Mouse (Mus musculus): ENCODE data around the gene Adgrg1. TPM values are rescaled to one million over a fixed set of nuclear protein-coding genes. Genes with fewer than 3 reads are reported as not detected.

Gene Adgrg1
- polyA plus RNA-seq, 1 experiment from 2014 or later, result 42.4 TPM

- no peaks in the 10 kb centered on the region for H3K9me3 ChIP-seq (ENCODE audit: control insufficient read depth, low read length)
- DNase-seq (ENCODE audit: low spot score) (no peak), ATAC-seq (ENCODE audit: low FRiP score, low TSS enrichment) (no peak)
- H3K36me3 ChIP-seq (ENCODE audit: control insufficient read depth, insufficient read depth, low read length), result no peaks in the 10 kb centered on the region
- peak overlapping the region; percentile 43 for H3K4me3 ChIP-seq (ENCODE audit: low read depth, low read length)
- WGBS, result 58% methylated on average over 13 of the region's 13 CpGs
- no peak overlapping the region for H3K27ac ChIP-seq (replicated peaks)
- H3K9ac ChIP-seq (ENCODE audit: low read length), result no peak overlapping the region; the same call in 1 of the 2 replicates
- TF ChIP-seq EP300 (optimal IDR thresholded peaks at IDR 0.05) (no peak), CTCF (IDR thresholded peaks at IDR 0.05; ENCODE audit: low read depth) (no peak)
- peak overlapping the region; percentile 63 for H3K4me2 ChIP-seq (replicated peaks; ENCODE audit: low read depth)
- peaks cover under 1% of the 10 kb centered on the region for H3K4me1 ChIP-seq (replicated peaks; ENCODE audit: control insufficient read depth, insufficient read depth)
- H3K27me3 ChIP-seq (ENCODE audit: control insufficient read depth, insufficient read depth, low read length), result no peaks in the 10 kb centered on the region
Measured at GRCm38 (mm10) chr8:94978593-94979319, 4.2 kb downstream of the Adgrg1 start.

DNA sequence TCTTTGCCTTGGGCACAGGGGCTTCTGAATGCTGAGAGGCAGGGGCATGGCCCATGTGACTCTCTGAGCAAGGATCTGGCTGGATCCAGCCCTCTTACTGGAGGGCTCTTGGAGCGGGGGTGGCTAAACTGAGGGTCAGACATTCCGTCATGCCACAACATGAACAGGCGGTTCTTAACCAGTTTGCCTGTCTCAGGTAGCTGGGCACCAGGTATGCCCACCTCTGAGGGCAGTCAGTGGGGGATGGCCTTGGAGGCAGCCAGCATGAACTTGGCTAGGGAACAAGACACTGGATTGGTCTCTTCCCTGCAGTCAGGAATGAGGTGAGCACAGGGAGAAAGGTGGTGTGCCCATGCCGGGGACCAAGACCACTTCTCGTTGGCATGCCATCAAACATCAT lies 5.6 kb downstream of the Adgrg1 start:
- TF ChIP-seq EP300 (optimal IDR thresholded peaks at IDR 0.05), result no peak
- WGBS, result 80% methylated on average over 5 of the region's 5 CpGs
- H3K4me2 ChIP-seq (replicated peaks; ENCODE audit: low read depth), result 0 out of 2 replicates have a peak overlapping the region, but pooled peaks have one; percentile 20
- no peak for ATAC-seq (ENCODE audit: low FRiP score, low TSS enrichment)
- H3K27me3 ChIP-seq (ENCODE audit: control insufficient read depth, insufficient read depth, low read length), result no peaks in the 10 kb centered on the region
- H3K9ac ChIP-seq (ENCODE audit: low read length), result no peak overlapping the region; the same call in 1 of the 2 replicates
- H3K27ac ChIP-seq (replicated peaks), result no peak overlapping the region
- peaks cover 4% of the 10 kb centered on the region for H3K4me1 ChIP-seq (replicated peaks; ENCODE audit: control insufficient read depth, insufficient read depth)
- no peaks in the 10 kb centered on the region for H3K9me3 ChIP-seq (ENCODE audit: control insufficient read depth, low read length)
- no peak for DNase-seq (ENCODE audit: low spot score)
- no peak overlapping the region for H3K4me3 ChIP-seq (ENCODE audit: low read depth, low read length)
- no peaks in the 10 kb centered on the region for H3K36me3 ChIP-seq (ENCODE audit: control insufficient read depth, insufficient read depth, low read length)

DNA sequence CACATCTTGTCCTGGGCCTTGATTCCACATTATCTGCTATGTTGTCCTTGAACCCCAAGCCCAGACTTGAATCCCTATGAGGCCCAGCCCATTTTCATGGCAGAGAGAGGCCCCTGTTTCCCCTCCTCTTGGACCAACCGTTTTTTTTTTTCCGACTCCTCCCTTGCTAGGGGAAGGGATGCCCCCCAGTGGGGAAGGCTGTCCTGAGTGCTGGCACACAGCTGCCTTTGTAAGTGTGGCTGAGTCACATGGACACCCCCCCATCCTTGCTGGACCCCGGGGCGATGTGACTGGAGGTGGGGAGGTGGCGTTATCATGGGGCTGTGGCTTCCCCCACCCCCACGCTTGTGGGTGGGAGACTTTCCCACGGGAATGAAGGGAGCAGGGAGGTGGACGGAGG lies 6.4 kb downstream of the Adgrg1 start:
- H3K27me3 ChIP-seq (ENCODE audit: control insufficient read depth, insufficient read depth, low read length), result no peaks in the 10 kb centered on the region
- TF ChIP-seq CTCF (IDR thresholded peaks at IDR 0.05; ENCODE audit: low read depth) (no peak), EP300 (optimal IDR thresholded peaks at IDR 0.05) (no peak)
- no peaks in the 10 kb centered on the region for H3K9me3 ChIP-seq (ENCODE audit: control insufficient read depth, low read length)
- no peak overlapping the region for H3K27ac ChIP-seq (replicated peaks)
- no peaks in the 10 kb centered on the region for H3K36me3 ChIP-seq (ENCODE audit: control insufficient read depth, insufficient read depth, low read length)
- WGBS, result 41% methylated on average over 8 of the region's 8 CpGs
- H3K4me2 ChIP-seq (replicated peaks; ENCODE audit: low read depth), result no peak overlapping the region
- H3K4me3 ChIP-seq (ENCODE audit: low read depth, low read length), result no peak overlapping the region
- H3K9ac ChIP-seq (ENCODE audit: low read length), result no peak overlapping the region
- peaks cover 4% of the 10 kb centered on the region for H3K4me1 ChIP-seq (replicated peaks; ENCODE audit: control insufficient read depth, insufficient read depth)
- DNase-seq (ENCODE audit: low spot score) (no peak), ATAC-seq (ENCODE audit: low FRiP score, low TSS enrichment) (no peak)

GRCm38 (mm10) chr8:94981848-94982247 lies 7.3 kb downstream of the Adgrg1 start:
- no peak for TF ChIP-seq CTCF (IDR thresholded peaks at IDR 0.05; ENCODE audit: low read depth)
- TF ChIP-seq EP300 (optimal IDR thresholded peaks at IDR 0.05), result no peak
- Histone ChIP-seq H3K4me3 (ENCODE audit: low read depth, low read length) (no peak overlapping the region), H3K36me3 (ENCODE audit: control insufficient read depth, insufficient read depth, low read length) (no peaks in the 10 kb centered on the region), H3K9ac (ENCODE audit: low read length) (no peak overlapping the region), H3K27ac (replicated peaks) (no peak overlapping the region), H3K27me3 (ENCODE audit: control insufficient read depth, insufficient read depth, low read length) (no peaks in the 10 kb centered on the region), H3K9me3 (ENCODE audit: control insufficient read depth, low read length) (no peaks in the 10 kb centered on the region), H3K4me2 (replicated peaks; ENCODE audit: low read depth) (no peak overlapping the region), H3K4me1 (replicated peaks; ENCODE audit: control insufficient read depth, insufficient read depth) (peaks cover 4% of the 10 kb centered on the region)
- ATAC-seq (ENCODE audit: low FRiP score, low TSS enrichment) (no peak), DNase-seq (ENCODE audit: low spot score) (no peak)
- WGBS, result 55% methylated on average over 7 of the region's 7 CpGs

GRCm38 (mm10) chr8:94983146-94983545 lies 8.6 kb downstream of the Adgrg1 start:
- Histone ChIP-seq H3K27ac (replicated peaks) (peak overlapping the region; percentile 45), H3K4me1 (replicated peaks; ENCODE audit: control insufficient read depth, insufficient read depth) (peaks cover 4% of the 10 kb centered on the region)

DNA sequence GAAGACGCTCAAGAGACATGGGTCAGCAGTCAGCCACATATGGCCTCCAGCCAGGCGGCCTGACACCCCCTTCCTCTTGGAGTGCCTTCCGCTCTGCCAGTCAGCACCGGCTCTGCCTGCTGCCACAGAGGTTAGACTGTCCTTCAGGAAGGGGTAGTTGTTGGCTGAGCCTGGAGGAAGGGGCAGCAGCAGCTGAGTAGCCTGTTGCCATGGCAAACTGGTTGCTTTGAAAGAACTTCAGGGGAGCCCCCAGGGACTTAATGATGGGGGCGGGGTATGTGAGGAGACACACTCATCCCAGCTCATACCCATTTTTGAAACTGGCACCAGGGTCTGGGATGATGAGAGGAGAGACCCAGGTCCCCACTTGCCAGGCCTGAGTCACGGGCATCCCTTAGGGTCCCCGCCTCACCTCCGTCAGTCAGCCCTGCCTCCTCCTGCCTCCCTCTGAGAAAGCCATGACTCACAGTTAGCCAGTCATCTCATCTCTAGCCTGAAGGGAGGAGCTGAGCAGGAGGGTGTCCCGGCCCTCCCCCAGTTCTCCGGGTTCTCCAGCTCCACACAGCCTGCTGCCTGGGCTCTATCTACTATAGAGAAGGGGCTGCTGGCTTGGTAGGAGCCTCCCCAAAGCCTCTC lies 9.4 kb downstream of the Adgrg1 start:
- TF ChIP-seq CTCF (IDR thresholded peaks at IDR 0.05; ENCODE audit: low read depth) (no peak), EP300 (optimal IDR thresholded peaks at IDR 0.05) (no peak)
- Histone ChIP-seq H3K27me3 (ENCODE audit: control insufficient read depth, insufficient read depth, low read length) (no peaks in the 10 kb centered on the region), H3K4me1 (replicated peaks; ENCODE audit: control insufficient read depth, insufficient read depth) (peaks cover 4% of the 10 kb centered on the region), H3K36me3 (ENCODE audit: control insufficient read depth, insufficient read depth, low read length) (no peaks in the 10 kb centered on the region), H3K9me3 (ENCODE audit: control insufficient read depth, low read length) (no peaks in the 10 kb centered on the region), H3K4me3 (ENCODE audit: low read depth, low read length) (no peak overlapping the region), H3K27ac (replicated peaks) (peak overlapping the region; percentile 45; the same call in 1 of the 2 replicates), H3K9ac (ENCODE audit: low read length) (0 out of 2 replicates have a peak overlapping the region, but pooled peaks have one; percentile 13), H3K4me2 (replicated peaks; ENCODE audit: low read depth) (peak overlapping the region; percentile 27)
- DNase-seq (ENCODE audit: low spot score), result peak; percentile 73
- peak; percentile 88 for ATAC-seq (ENCODE audit: low FRiP score, low TSS enrichment)
- 23% methylated on average over 10 of the region's 10 CpGs for WGBS

More at GRCm38 (mm10) chr8:94983146-94983545, 8.6 kb downstream of the Adgrg1 start:
- no peak for TF ChIP-seq EP300 (optimal IDR thresholded peaks at IDR 0.05)
- TF ChIP-seq CTCF (IDR thresholded peaks at IDR 0.05; ENCODE audit: low read depth), result no peak
- ATAC-seq (ENCODE audit: low FRiP score, low TSS enrichment), result no peak
- no peak for DNase-seq (ENCODE audit: low spot score)
- Histone ChIP-seq H3K27me3 (ENCODE audit: control insufficient read depth, insufficient read depth, low read length) (no peaks in the 10 kb centered on the region), H3K4me3 (ENCODE audit: low read depth, low read length) (no peak overlapping the region), H3K9ac (ENCODE audit: low read length) (no peak overlapping the region), H3K36me3 (ENCODE audit: control insufficient read depth, insufficient read depth, low read length) (no peaks in the 10 kb centered on the region), H3K9me3 (ENCODE audit: control insufficient read depth, low read length) (no peaks in the 10 kb centered on the region), H3K4me2 (replicated peaks; ENCODE audit: low read depth) (no peak overlapping the region)
- 13% methylated on average over 5 of the region's 5 CpGs for WGBS
